Mouse (Mus musculus): Measurements from ENCODE around the gene Grik4.
"Not testable (repeated sequence)": the region's sequence is repeated elsewhere in the genome, so short reads cannot be mapped to it uniquely, and the experiment has no call there.

Gene Grik4

DNA sequence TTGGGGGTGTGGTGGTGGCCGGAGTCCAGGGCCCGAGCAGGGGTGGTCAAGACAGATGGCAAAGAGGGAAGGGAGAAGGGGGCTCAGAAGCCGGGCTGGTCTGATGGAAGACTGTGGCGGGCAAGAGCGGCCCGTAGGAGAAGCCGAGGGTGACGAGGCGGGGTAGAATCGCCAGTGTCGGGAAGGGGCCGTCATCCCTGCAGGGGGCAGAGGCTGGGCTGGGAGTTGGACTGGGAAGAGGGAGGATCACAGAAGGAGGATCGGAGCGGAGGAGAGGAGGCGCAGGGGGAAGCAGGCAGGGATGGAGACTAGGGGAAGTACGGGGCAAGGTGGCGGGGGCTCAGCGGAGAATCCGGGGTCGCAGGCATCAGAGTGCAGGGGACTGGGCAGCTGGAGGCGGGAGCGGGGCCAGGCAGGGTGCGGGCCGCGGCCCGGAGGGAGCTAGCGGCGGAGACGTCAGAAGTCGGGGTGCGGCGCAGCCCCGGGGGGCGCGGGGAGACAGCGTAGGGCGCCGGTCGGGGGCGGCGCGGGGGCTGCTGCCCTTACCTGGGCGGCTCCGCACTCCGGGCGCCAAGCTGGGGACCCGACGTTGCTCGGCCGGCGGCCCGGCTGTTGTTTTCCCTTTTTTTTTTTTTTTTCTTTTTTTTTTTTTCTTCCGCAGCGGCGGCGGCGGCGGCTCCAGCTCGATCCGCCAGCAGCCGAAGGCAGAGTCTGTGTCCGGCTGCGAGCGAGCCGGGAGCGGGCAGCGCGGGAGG lies at the start of gene Grik4:
Grik4 (minus strand) TSS at position 713 of the 755 bp plus-strand sequence.
- DNase-seq (ENCODE audit: low spot score in 2 of 2) = no peak

DNA sequence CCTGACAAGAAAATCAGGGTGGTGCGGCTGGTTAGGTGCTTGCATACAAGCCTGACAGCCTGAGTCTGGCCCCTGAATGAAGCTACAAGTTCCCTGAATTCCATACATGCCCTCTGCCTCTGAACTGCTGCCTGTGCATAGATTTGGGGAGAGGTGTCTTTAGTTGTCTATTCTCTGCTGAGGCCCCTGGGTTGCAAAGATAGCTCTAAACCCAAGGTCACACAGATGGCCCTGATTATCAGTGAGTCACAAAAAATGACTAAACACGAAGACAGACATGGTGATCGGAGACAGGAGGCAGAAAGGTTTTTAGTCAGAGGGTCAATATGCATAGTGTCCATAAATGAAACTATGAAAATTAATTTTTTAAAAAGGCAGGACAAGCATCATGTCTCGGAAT lies 49.4 kb upstream of the Grik4 start:
- DNase-seq (ENCODE audit: low spot score in 2 of 2) = no peak

DNA sequence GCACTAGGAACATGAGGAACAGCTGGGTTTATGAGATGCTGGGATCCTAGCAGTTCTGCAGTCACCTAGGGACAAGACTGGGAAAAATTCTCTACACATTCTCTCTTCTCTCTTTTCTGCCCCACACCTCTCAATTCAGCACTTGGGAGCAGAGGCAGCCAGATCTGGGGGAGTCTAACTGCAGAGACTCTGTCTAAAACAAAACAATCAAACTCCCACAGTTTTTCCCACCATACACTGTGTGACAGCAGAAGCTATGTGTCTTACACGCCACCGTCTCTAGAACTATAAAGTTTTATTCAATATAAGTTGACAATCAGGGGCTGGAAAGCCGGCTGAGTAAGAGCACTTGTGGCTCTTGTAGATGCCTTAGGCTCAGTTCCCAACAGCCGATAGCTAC lies 43.7 kb upstream of the Grik4 start:
- DNase-seq (ENCODE audit: low spot score in 2 of 2) = no peak

DNA sequence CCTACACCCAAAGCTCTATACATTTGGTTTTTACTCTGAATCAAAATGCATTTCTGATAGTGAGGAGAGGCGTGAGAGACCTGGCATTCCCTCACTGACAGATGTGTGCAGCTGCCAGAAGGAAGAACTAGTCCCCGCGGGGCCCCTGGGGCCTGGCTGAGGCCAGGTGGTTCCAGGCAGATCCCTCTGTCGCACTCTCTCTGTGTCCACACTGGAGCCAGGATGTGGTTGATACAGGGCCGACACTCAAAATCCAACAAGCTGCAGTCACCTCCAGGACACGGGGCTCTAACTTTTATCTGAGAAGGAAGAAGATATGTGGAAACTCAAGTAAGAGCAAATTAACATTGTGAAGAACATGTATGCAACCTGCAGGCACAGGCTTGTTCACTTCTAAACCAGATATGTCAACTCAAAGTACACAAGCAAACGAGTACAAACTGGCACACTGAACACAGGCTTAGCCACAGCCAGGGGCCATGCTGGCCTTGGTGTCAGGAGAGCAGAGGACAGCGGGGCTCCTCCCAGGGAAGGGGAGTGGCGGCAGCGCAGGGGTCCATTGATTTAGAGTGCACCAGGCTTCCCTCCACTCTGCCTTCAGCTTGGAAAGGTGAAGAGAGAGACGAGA lies 24.7 kb upstream of the Grik4 start:
- no peak for DNase-seq (ENCODE audit: low spot score in 2 of 2)

DNA sequence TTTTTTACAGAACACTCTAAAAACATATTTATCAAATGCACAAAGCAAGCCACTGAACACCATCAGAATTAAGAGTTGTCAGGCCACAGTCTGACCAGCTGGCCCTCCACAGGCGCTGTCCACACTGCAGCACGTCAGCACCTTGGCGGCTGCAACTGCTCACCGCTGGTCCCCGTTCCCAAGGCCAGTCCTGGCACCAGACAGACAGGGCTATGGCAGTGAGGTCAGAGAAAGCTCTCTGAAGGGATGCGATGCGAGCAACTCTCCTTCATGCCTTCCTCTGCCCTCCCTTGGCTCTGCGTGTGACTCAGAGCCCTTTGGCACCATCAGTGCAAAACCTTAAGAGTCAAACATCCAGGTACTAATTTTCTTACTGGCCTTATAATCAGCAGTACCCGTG lies 23.4 kb upstream of the Grik4 start:
- DNase-seq (ENCODE audit: low spot score in 2 of 2) = no peak

DNA sequence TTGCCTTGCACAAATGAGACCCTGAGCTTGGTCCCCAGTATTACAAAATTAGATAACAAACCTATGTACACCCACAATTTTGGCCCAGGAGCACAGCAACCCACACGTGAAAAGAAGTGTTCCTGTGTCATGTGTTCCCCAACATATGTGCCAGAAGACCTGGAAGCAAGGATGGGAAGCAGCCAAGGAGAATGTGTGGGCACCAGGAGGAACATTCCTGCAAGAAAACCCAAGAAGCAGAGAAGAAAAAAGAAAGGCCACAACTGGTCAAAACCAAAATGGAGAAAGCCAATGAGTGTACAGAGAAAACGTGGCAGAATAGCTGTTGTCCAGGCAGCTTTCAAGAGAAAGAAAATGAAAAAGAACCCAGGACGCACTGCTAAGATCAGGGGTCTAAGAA lies 20.5 kb upstream of the Grik4 start:
- not testable (repeated sequence) for DNase-seq (ENCODE audit: low spot score in 2 of 2)

DNA sequence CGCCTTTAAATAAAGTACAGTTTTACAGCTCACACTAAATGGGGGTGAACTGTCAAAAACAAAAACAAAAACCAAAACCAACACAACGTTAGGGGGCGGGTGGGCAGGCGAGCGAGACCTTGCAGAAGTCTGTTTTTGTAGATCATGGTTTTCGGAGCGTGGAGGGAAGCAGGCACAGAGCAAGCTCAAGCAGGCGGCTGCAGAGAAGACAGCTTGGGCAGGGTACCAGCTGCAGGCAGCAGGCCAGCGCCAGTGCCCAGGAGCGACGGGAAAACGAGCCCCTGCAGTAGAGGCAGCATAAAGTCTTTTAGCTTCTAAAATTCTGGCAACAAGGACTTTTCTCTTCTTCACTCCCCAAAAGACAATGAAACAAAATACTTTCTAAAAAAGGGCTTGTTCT lies 20.1 kb upstream of the Grik4 start:
- DNase-seq (ENCODE audit: low spot score in 2 of 2) = no peak

DNA sequence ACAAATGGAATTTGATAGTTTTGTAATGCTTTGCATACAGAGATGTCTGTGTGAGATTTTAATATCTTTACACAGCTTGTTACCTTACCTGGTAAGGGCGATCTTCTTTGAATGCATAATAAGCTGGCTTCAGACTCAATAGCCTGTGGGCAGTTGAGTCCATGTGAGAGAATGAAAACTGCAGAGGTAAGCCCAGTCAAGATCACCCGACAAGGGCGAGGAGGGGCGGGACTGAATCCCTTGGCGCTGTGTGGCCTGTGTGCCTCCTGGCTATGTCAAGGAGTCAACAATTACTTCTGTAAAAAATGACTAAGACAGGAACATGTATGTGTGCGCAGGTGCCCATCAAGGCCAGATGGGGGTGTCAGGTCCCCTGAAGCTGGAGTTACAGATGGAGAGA lies 18.2 kb upstream of the Grik4 start:
- no peak for DNase-seq (ENCODE audit: low spot score in 2 of 2)

DNA sequence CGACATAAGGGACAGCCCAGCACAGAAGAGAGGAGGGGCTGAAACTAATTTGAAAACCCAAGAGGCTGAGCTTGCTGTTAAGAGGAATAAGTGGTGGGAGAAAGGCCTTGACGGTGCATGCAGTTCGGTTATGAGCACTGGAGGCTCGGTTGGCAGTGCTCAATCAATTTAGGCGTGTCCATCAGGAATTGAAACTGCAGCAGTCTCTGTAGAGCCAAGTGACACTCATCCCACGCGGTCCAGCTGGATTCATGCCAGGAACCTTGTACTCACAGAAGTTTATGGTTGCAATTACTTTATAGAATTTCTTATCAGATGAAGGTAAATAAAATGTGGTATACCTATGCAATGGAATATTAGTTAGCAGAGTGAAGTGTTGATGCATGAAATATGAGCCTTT lies 14.1 kb upstream of the Grik4 start:
- no peak for DNase-seq (ENCODE audit: low spot score in 2 of 2)

DNA sequence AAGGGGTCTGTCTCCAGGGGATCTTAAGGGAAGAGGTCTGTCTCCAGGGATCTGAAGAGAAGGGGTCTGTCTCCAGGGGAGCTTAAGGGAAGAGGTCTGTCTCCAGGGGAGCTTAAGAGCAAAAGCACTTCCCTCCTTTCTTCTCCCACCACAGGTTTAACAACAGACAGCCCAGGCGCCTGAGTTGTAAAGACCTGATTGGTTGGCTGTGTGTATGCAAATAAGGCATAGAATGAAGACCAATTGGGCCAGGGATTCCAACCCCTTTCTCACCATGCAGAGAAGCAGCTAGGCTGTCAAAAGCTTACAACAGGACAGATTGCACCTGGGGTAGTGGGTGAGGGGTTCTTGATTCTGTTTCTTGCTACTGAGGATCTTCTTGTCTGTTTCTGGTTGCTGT lies 4.1 kb upstream of the Grik4 start:
- DNase-seq (ENCODE audit: low spot score in 2 of 2) = no peak

DNA sequence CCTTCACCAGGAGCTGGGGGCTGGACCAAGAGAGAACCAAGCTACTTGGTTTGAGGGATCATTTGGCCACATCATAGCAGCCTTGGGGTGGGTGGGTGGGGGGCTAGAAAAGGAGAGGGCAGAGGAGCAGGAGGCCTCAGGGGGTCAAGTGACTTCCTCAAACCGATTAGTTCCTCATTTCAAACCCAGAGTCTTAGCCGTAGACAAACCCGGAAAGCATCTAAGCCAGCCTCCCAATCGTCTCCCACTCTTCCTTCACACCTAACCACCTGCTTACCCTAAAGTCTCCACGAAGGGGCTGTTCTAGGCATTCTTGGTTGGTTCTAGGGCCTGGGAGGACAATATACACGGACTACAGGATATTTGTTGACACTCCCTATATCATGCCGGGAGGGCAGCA lies 881 bp upstream of the Grik4 start:
- DNase-seq (ENCODE audit: low spot score in 2 of 2) = peak in 1 of 2 experiments; percentile 2

DNA sequence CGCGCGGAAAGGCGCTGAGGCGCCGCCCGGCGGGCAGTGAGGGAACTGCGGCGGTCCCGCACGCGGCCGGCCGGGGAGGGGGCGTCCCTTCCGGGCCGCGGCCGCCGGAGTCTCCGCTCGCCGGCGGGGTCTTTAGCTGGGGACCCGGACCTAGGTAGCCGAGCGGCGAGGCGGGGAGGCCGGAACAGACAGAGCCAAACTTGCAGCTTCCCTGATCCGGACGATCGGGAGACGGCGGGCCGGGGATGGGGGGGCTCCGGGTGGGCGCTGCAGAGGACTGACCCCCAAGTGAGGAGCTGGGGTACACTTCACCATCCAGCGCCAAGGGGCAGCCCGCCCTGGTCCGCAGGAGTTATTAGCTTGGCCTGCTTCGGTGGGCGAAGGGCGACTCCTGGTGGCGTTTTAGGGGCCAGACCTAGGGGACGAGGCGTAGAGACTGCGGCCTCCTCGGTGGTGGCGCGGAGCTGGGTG lies 278 bp upstream of the Grik4 start:
- peak; percentile 38 to 68 for DNase-seq (ENCODE audit: low spot score in 2 of 2)

DNA sequence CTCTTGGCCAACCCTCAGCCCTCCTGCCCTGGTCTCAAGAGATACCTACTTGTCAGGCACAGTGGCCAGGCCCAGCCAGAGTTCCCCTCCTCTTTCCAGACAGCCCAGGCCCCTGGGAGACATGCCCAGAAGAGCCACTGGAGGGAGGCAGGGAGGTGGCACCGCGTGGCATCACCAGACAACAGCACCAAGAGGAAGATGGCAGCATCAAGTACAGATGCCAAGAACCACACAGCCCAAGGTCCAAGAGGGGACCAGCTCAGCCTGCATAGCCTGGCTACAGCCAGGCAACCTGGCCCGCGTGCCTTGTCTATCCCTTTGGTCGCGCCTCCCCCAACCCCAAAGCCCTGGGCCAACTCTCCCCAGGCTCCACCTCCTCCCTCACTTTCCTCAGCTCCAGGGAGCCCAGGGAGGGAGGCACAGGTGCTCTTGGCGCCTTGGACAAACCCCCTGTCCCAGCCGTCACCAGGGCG lies 1.2 kb downstream of the Grik4 start:
- no peak for DNase-seq (ENCODE audit: low spot score in 2 of 2)

DNA sequence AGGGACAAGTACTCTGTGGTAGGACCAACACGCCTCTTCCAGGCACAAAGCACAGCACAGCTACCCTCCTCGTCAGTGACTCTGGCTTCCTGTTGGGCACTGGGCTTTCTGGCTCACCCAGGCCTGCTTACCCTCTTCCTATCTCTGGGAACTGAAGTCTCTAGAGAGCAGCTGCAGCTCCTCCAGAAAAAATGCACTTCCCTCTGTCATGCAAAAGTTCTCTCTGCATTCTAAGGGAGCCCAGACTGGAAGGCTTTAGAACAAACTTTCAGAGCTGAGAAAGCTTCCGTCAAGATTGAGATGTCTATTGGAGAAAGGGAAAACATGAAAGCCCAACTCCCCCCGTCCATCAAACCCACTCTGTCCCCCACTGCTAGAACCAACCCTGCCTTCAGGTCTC lies 2.1 kb downstream of the Grik4 start:
- DNase-seq (ENCODE audit: low spot score in 2 of 2) = no peak

DNA sequence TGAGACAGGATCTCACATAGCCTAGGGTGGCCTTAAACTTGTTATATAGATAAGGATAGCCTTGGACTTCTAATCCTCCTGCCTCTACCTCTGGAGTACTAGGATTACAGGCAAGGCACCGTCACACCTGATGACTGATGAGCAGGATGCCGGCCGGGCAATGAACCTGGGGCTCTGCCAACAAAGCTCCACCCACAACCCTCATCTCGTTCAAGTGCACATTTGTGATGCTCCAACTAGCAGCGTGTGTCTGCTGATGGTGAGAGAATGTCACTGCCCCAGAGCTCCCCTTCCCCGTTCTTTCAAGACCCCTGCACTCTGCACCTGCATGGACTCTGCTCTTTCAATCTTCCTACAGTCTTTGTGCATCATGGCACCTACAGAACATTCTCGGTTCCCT lies 12.1 kb downstream of the Grik4 start:
- no peak for DNase-seq (ENCODE audit: low spot score in 2 of 2)

DNA sequence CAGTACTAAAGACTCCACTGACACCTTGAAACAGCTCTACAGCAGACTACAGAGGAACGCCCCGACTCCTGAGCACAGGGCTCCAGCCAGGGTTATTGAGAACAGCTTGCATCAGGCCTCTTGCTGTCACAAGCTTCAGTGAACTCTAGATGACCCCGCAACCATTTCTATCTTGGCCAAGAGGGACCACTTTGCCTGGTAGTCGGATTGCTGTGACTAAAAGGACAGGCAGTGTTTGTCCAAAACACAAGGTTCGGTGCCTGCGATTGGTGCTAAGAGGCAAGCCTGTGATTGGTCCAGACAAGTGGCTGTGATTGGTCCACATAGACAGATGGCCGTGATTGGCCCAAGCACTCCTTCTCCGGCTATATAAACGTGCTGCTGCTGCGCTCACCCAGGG lies 16.8 kb downstream of the Grik4 start:
- DNase-seq (ENCODE audit: low spot score in 2 of 2) = no peak

DNA sequence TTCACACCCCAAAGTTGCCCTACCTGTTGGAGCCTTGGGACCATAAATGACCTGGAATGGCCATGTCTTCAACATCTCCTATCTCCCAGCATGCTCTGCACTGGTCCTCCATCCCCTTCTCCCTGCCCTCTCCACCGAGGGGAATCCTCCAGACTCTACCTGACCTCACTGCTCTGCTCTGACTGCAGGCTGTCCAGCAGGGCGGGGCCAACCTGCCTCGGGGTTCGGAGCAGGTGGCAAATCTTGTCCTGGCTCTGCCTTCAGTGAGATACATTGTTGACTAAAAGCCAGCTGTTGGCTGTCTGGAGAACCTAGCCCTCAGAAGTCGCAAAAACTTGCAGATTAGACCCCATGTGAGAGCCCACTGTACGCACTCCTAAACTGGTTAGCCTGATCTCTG lies 17.7 kb downstream of the Grik4 start:
- DNase-seq (ENCODE audit: low spot score in 2 of 2) = no peak

DNA sequence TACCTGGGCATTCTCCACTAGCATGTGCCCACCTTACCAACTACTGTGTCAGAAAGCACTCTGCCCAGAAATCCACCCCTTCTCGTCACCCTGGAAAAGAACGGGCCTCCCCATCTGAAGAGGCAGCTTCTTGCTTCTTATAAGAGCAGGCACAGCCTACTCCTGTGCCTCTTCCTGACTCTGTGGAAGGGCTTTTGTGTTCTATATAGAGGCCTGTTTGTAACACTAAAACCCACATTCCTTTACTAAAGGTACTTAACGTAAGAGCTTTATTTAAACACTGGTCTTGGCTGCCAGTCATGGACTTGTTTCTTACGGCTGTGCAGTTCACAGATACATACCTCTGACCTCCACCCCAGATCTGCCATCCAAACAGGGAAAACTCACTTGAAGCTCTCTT lies 22.5 kb downstream of the Grik4 start:
- DNase-seq (ENCODE audit: low spot score in 2 of 2) = no peak

DNA sequence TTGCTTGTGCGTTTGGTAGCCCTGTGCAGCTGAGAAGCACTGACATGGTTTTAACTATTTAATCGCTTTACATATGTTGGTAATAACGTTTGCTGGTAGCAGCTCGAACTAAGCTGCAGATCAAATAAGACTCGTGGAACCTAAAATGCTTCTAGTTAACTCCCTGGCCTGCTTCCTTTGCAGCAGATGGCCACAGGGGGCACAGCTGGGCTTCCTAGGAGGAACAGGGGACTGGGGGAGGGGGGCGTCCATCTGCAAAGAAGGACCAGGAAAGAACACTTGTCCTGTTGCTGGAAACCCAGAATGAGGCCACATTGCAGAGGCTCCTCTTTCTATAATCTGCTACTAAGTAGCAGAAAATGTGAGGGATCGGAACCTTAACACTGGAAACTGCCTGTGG lies 24.1 kb downstream of the Grik4 start:
- DNase-seq (ENCODE audit: low spot score in 2 of 2) = no peak

DNA sequence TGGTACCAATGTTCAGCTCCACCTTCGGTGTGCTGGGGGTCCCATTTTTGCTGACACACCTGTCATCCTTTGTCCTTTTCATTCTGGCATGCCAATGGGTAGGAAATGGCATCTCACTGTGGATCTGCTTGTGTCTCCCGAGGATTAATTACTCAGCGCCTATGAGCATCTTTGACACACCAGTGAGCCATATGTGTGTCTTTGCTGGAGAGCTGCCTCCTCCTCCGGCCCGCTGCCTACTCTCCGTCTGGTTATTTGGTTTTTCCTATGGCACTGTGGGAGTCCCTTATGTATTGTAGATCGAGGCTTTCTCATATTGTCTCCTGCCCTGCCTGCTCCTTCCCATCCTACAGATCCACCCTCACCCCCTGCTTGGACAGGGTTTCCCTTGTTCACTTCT lies 26.4 kb downstream of the Grik4 start:
- no peak for DNase-seq (ENCODE audit: low spot score in 2 of 2)

DNA sequence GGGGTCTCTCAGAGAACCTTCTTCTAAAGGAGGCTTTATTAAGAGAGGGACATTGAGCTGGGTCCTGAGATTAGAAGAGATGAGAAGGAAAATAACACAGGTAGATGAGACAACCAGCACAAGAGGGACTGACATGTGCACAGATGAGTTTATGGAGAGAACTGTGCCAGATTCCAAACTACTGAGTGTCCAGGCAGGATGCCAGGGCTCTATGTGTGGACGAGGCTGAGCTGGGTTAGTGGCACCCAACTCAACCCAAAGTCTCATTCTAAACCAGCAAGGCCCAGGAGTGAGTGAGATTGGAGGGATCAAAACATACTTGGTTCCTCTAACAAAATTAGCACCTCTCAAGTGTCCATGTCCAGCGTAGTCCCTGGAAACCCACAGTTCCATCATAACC lies 31.1 kb downstream of the Grik4 start:
- no peak for DNase-seq (ENCODE audit: low spot score in 2 of 2)

DNA sequence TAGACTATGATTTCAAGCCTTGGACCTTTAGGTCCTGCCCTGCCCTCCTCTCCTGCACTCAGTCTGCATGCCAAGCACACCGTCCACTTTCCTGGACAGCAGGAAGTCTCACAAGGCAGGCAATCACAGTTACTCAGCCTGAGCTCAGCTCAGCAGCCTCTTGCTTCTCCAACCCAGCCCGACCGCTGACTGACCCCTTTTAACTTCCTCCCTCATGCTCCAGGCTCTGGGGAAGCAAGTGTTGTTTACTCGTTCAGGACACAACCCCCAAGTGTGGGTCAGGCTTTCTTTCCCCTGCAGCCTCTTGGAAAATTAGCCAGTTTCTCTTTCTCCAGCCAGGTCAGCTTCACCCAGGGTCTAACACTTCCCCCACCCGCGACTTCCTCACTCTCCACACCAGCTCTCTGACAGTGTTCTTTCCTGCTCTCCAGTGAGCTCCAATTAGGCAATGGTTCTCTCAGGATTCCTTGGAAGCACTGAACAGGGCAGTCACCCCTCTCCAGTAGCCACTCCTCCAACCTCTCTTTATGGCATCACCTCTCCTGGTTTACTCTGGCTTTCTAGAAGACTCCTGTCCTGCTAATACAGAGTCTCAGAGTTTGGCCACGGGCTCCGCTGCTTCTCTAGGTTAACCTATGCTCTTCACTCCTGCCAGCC lies 35.5 kb downstream of the Grik4 start:
- no peak for DNase-seq (ENCODE audit: low spot score in 2 of 2)

DNA sequence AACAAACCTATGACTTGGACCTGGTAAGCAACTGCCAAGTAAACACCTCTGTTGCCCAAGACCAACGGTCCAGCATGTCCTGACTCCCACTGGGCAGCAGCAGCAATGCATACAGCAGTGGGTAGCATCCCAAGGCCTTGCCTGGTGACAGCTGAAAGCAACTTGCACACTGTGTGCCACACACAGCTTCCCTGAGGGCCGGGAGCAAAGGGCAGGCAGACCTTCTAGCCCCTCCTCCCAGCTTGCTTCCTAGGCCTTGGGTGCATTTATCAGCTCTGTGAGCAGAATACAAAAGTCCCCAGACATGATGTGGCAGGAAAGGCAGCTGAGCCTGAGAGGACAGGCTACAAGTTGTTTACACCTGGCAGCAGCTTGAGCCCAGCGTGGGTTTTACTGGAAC lies 37.3 kb downstream of the Grik4 start:
- DNase-seq (ENCODE audit: low spot score in 2 of 2) = no peak
